Mouse (Mus musculus): ENCODE data around the gene Kpna2.

DNA sequence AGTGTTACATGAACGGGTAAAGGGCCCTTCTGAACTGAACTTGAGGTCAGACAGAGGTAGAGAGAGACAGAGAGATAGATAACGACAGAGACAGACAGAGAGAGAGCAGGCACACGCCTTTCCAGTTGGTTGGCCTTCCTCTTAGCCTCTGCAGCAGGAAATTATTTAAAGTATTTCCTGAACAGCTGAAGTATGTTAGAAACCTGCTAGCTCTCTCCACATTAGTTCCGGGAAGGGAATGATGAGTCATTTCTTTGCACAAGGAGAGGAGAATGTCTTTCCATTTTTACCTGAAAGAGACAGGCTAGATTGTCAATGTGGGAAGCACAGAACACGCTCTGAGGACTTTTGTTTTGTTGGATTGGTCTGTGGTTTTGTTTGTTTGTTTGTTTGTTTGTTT is 17.0 kb downstream of the Kpna2 start:
- TF ChIP-seq GATA1 (IDR thresholded peaks at IDR 0.05; ENCODE audit: borderline replicate concordance, low read length) (no peak), FLI1 (IDR thresholded peaks at IDR 0.05; ENCODE audit: low read length) (no peak)

Measured in megakaryocyte, embryonic 14.5 days (primary cell).